Mouse (Mus musculus) C2C12 (cell line): ENCODE data around the gene Rai14.

Experiments
- CTCF ChIP-seq: IDR thresholded peaks from one replicate; pipeline ENCODE4 v1.5.1; 2011; ENCODE audit not compliant: control insufficient read depth, insufficient read depth, insufficient read length
- MAX ChIP-seq: IDR thresholded peaks from one replicate; pipeline ENCODE4 v1.6.1; 2011; ENCODE audit warnings: mild to moderate bottlenecking, control low read depth

- TF ChIP-seq CTCF, result no peak
- TF ChIP-seq MAX, result no peak
Measured at GRCm38 (mm10) chr15:10646297-10646696, 68.1 kb downstream of the Rai14 start.
